Mouse (Mus musculus) olfactory bulb, adult 2 months (tissue): ENCODE results near the gene Tomm20.

Experiments
- CTCF ChIP-seq: fragments of 200-500 bp; IDR thresholded peaks from 2 replicates; pipeline ENCODE4 v1.5.1; 2012; ENCODE audit warnings: low read depth, mild to moderate bottlenecking, low read length, moderate library complexity; ENCODE audit not compliant: insufficient read depth
- POLR2A ChIP-seq: fragments of 200-500 bp; IDR thresholded peaks from 2 replicates; pipeline ENCODE4 v1.6.1; 2012; ENCODE audit warnings: mild to moderate bottlenecking, low read depth, low read length, moderate library complexity; ENCODE audit not compliant: insufficient read depth

- no peak for TF ChIP-seq CTCF
- TF ChIP-seq POLR2A: no peak
Measured at GRCm38 (mm10) chr8:126905387-126905786, 40.3 kb downstream of the Tomm20 start.
